Mouse (Mus musculus): ENCODE results near the gene Fetub.
A peak's percentile ranks its signal among the peaks of the same experiment; 100 is the strongest.
"Not testable (repeated sequence)": the region's sequence is repeated elsewhere in the genome, so short reads cannot be mapped to it uniquely, and the experiment has no call there.

The Fetub gene

GRCm38 (mm10) chr16:22909290-22909689 is 8.8 kb upstream of the Fetub start:
- no peak for DNase-seq (ENCODE audit: low spot score)

- DNase-seq (ENCODE audit: low spot score) = no peak
Measured at GRCm38 (mm10) chr16:22911986-22912385, 6.1 kb upstream of the Fetub start.

GRCm38 (mm10) chr16:22912886-22913285 is 5.2 kb upstream of the Fetub start:
- no peak for DNase-seq (ENCODE audit: low spot score)

- no peak for DNase-seq (ENCODE audit: low spot score)
Measured at GRCm38 (mm10) chr16:22914276-22914675, 3.9 kb upstream of the Fetub start.

GRCm38 (mm10) chr16:22918664-22919312 is 654 bp downstream of the Fetub start:
- no peak for DNase-seq (ENCODE audit: low spot score)

- peak; percentile 69 for DNase-seq (ENCODE audit: low spot score)
Measured at GRCm38 (mm10) chr16:22919971-22920854, 2.1 kb downstream of the Fetub start.

- no peak for DNase-seq (ENCODE audit: low spot score)
Measured at GRCm38 (mm10) chr16:22921761-22922160, 3.6 kb downstream of the Fetub start.

- DNase-seq (ENCODE audit: low spot score) = no peak
Measured at GRCm38 (mm10) chr16:22922433-22922832, 4.3 kb downstream of the Fetub start.

GRCm38 (mm10) chr16:22929575-22929974 is 11.4 kb downstream of the Fetub start:
- DNase-seq (ENCODE audit: low spot score) = no peak

- DNase-seq (ENCODE audit: low spot score) = no peak
Measured at GRCm38 (mm10) chr16:22931431-22932200, 13.5 kb downstream of the Fetub start.

GRCm38 (mm10) chr16:22937631-22938030 is 19.5 kb downstream of the Fetub start:
- DNase-seq (ENCODE audit: low spot score) = no peak

- no peak for DNase-seq (ENCODE audit: low spot score)
Measured at GRCm38 (mm10) chr16:22938541-22938940, 20.4 kb downstream of the Fetub start.

GRCm38 (mm10) chr16:22939120-22939695 is 21.1 kb downstream of the Fetub start:
- DNase-seq (ENCODE audit: low spot score) = no peak

GRCm38 (mm10) chr16:22941825-22942476 is 23.8 kb downstream of the Fetub start:
- not testable (repeated sequence) for DNase-seq (ENCODE audit: low spot score)

GRCm38 (mm10) chr16:22947371-22947770 is 29.2 kb downstream of the Fetub start:
- DNase-seq (ENCODE audit: low spot score) = no peak

GRCm38 (mm10) chr16:22950840-22951395 is 32.8 kb downstream of the Fetub start, which contains the start of gene Hrg:
TSS of gene Hrg (plus strand) at chr16:22951072.
- no peak for DNase-seq (ENCODE audit: low spot score)

- no peak for DNase-seq (ENCODE audit: low spot score)
Measured at GRCm38 (mm10) chr16:22953069-22953468, 34.9 kb downstream of the Fetub start.

- DNase-seq (ENCODE audit: low spot score) = no peak
Measured at GRCm38 (mm10) chr16:22955397-22956084, 37.4 kb downstream of the Fetub start.

GRCm38 (mm10) chr16:22956085-22956439 is 37.9 kb downstream of the Fetub start:
- DNase-seq (ENCODE audit: low spot score) = no peak

GRCm38 (mm10) chr16:22961073-22961472 is 42.9 kb downstream of the Fetub start:
- no peak for DNase-seq (ENCODE audit: low spot score)

GRCm38 (mm10) chr16:22962256-22962655 is 44.1 kb downstream of the Fetub start:
- no peak for DNase-seq (ENCODE audit: low spot score)
